Mouse (Mus musculus): ENCODE results near the gene Olfr503.

DNA sequence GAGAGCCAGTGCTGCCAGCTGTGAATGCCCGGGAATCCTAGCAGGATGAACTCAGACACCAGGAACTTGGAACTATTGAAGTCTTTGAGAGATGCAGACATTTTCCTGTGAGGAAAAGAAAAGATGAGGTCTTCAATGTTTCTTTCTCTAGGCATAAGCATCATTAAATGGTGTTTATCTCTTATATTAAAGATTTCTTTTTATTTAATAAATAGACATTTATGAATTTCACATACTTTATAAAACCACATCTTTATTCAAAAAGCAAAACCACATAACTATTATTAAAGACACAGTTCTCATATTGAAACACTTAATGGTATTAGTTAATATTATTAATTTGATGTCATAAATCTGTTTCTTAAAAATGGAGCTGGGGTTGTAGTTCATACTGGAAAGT lies 21.4 kb downstream of the Olfr503 start, which contains the start of gene Olfr504:
- TF ChIP-seq CTCF (IDR thresholded peaks at IDR 0.05): no peak
- TF ChIP-seq POLR2A (IDR thresholded peaks at IDR 0.05; ENCODE audit: insufficient read depth, low read depth, low read length): no peak
